Mouse (Mus musculus) kidney, embryonic 16.5 days (tissue): ENCODE results near the gene Idi1. TPM values are rescaled to one million over a fixed set of nuclear protein-coding genes. Genes with fewer than 3 reads are reported as not detected.

Experiments used
- ATAC-seq: fragments of 200-750 bp; cut with Nextera tagmentation; 2 replicates; pipeline ENCODE4 v1.8.0; 2017; ENCODE audit warnings: moderate TSS enrichment; ENCODE audit not compliant: low FRiP score, low TSS enrichment
- H3K27ac ChIP-seq: fragments of 300-500 bp; sonication (generic); 2 replicates; pipeline ENCODE4 v1.5.1; 2014; ENCODE audit warnings: low read length
- H3K27me3 ChIP-seq: fragments of 300-500 bp; sonication (generic); 2 replicates; pipeline ENCODE4 v1.6.1; 2014; ENCODE audit warnings: low read length, control low read depth, mixed read lengths; ENCODE audit not compliant: insufficient read depth
- H3K36me3 ChIP-seq: fragments of 300-500 bp; sonication (generic); 2 replicates; pipeline ENCODE4 v1.6.1; 2014; ENCODE audit warnings: low read length, control low read depth, mixed read lengths; ENCODE audit not compliant: insufficient read depth
- H3K4me1 ChIP-seq: fragments of 300-500 bp; sonication (generic); 2 replicates; pipeline ENCODE4 v1.6.1; 2014; ENCODE audit warnings: low read length, control low read depth, mixed read lengths; ENCODE audit not compliant: insufficient read depth
- H3K4me2 ChIP-seq: fragments of 300-500 bp; sonication (generic); replicated peaks from 2 replicates; pipeline ENCODE4 v1.6.1; 2014; ENCODE audit warnings: low read depth, low read length
- H3K4me3 ChIP-seq: fragments of 300-500 bp; sonication (generic); 2 replicates; pipeline ENCODE4 v1.5.1; 2014; ENCODE audit warnings: mild to moderate bottlenecking, low read length
- H3K9ac ChIP-seq: fragments of 300-500 bp; sonication (generic); replicated peaks from 2 replicates; pipeline ENCODE4 v1.6.1; 2014; ENCODE audit warnings: low read length
- H3K9me3 ChIP-seq: fragments of 300-500 bp; sonication (generic); 2 replicates; pipeline ENCODE4 v1.6.1; 2016; ENCODE audit warnings: low read length, control low read depth
- WGBS: fragments of 180-500 bp; shearing (Covaris S2); extraction: QIAGEN DNeasy Blood & Tissue Kit; methylation state at CpG from one replicate; pipeline ENCODE4 v1.1.7; 2014; 5-methylcytosine and 5-hydroxymethylcytosine counted together
- polyA plus RNA-seq: library from polyadenylated mRNA; unstranded; fragments of >200 nt; fragmentation: Nextera tagmentation; extraction: Ambion mirVana; gene quantifications from 2 replicates; pipeline ENCODE4 v1.2.1, GENCODE M21; 2015

Gene Idi1
- polyA plus RNA-seq, 1 experiment from 2014 or later, result 59.7 TPM

- H3K4me2 ChIP-seq, result no peak overlapping the region
- WGBS, result 96% methylated on average over 2 of the region's 2 CpGs
- H3K9me3 ChIP-seq, result no peaks in the 10 kb centered on the region
- peaks cover 17% of the 10 kb centered on the region for H3K36me3 ChIP-seq
- H3K27ac ChIP-seq, result no peak overlapping the region
- no peak overlapping the region for H3K9ac ChIP-seq
- no peak for ATAC-seq
- H3K4me3 ChIP-seq, result no peak overlapping the region
- H3K27me3 ChIP-seq, result no peaks in the 10 kb centered on the region
- H3K4me1 ChIP-seq, result no peaks in the 10 kb centered on the region
These were observed 30.5 kb upstream of the Idi1 start for GRCm38 (mm10) chr13:8854769-8855168.

DNA sequence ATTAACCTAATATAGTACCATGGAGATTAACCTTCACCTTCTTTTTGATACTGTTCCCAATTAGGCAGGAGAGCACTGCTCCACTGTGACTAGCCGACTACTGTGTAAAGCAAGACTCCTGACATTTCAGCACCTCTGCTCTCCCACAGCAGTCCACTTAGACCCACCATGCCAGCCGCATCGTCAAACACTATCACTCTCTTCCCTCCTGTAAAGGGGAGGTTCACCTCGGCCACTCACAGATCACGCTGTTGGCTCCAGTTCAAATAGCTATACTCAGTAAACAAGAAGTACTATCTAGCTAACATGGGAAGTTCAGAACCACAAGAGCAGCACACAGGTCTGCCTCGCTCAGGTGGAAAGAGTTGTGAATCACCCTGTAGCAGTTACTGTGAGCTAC is 26.8 kb upstream of the Idi1 start:
- no peak overlapping the region for H3K9ac ChIP-seq
- 92% methylated on average over 6 of the region's 6 CpGs for WGBS
- H3K4me1 ChIP-seq, result no peaks in the 10 kb centered on the region
- H3K36me3 ChIP-seq, result peaks cover 19% of the 10 kb centered on the region
- H3K27ac ChIP-seq, result no peak overlapping the region
- H3K4me2 ChIP-seq, result no peak overlapping the region
- no peaks in the 10 kb centered on the region for H3K9me3 ChIP-seq
- H3K4me3 ChIP-seq, result no peak overlapping the region
- no peaks in the 10 kb centered on the region for H3K27me3 ChIP-seq
- no peak for ATAC-seq

- Histone ChIP-seq H3K9me3 (no peaks in the 10 kb centered on the region), H3K4me2 (no peak overlapping the region), H3K4me3 (no peak overlapping the region), H3K36me3 (peaks cover 10% of the 10 kb centered on the region), H3K4me1 (no peaks in the 10 kb centered on the region), H3K9ac (no peak overlapping the region), H3K27me3 (no peaks in the 10 kb centered on the region), H3K27ac (no peak overlapping the region)
- WGBS, result 95% methylated on average over 9 of the region's 9 CpGs
- no peak for ATAC-seq
These were observed 24.4 kb upstream of the Idi1 start for GRCm38 (mm10) chr13:8860861-8861260.

- Histone ChIP-seq H3K4me2 (no peak overlapping the region), H3K9ac (no peak overlapping the region), H3K36me3 (peaks cover 11% of the 10 kb centered on the region), H3K4me1 (peaks cover 7% of the 10 kb centered on the region), H3K9me3 (no peaks in the 10 kb centered on the region), H3K4me3 (no peak overlapping the region), H3K27me3 (no peaks in the 10 kb centered on the region), H3K27ac (no peak overlapping the region)
- WGBS, result 88% methylated on average over 3 of the region's 3 CpGs
- ATAC-seq, result no peak
These were observed 20.3 kb upstream of the Idi1 start for GRCm38 (mm10) chr13:8864990-8865389.

- Histone ChIP-seq H3K9me3 (no peaks in the 10 kb centered on the region), H3K9ac (no peak overlapping the region), H3K27me3 (no peaks in the 10 kb centered on the region), H3K36me3 (0 out of 2 replicates have a peak, but pooled peaks cover 6% of the 10 kb centered on the region), H3K27ac (no peak overlapping the region), H3K4me3 (no peak overlapping the region), H3K4me1 (peaks cover 8% of the 10 kb centered on the region), H3K4me2 (no peak overlapping the region)
- 78% methylated on average over 7 of the region's 7 CpGs for WGBS
- ATAC-seq, result no peak
These were observed 18.7 kb upstream of the Idi1 start for GRCm38 (mm10) chr13:8866612-8867011.

- Histone ChIP-seq H3K27me3 (no peaks in the 10 kb centered on the region), H3K4me2 (peak overlapping the region; percentile 85), H3K27ac (no peak overlapping the region), H3K4me1 (peaks cover 8% of the 10 kb centered on the region), H3K36me3 (0 out of 2 replicates have a peak, but pooled peaks cover 6% of the 10 kb centered on the region), H3K9ac (peak overlapping the region; percentile 80), H3K9me3 (no peaks in the 10 kb centered on the region), H3K4me3 (peak overlapping the region; percentile 84)
- no peak for ATAC-seq
- 67% methylated on average over 5 of the region's 5 CpGs for WGBS
These were observed 15.6 kb upstream of the Idi1 start for GRCm38 (mm10) chr13:8869578-8870157.

- Histone ChIP-seq H3K4me2 (peak overlapping the region; percentile 85), H3K4me3 (peak overlapping the region; percentile 84), H3K4me1 (peaks cover 8% of the 10 kb centered on the region), H3K9me3 (no peaks in the 10 kb centered on the region), H3K27me3 (no peaks in the 10 kb centered on the region), H3K9ac (peak overlapping the region; percentile 80), H3K27ac (peak overlapping the region; percentile 95; the same call in 1 of the 2 replicates), H3K36me3 (0 out of 2 replicates have a peak, but pooled peaks cover 6% of the 10 kb centered on the region)
- 3% methylated on average over 9 of the region's 9 CpGs for WGBS
- ATAC-seq, result no peak
These were observed 15.2 kb upstream of the Idi1 start for GRCm38 (mm10) chr13:8870160-8870509.

DNA sequence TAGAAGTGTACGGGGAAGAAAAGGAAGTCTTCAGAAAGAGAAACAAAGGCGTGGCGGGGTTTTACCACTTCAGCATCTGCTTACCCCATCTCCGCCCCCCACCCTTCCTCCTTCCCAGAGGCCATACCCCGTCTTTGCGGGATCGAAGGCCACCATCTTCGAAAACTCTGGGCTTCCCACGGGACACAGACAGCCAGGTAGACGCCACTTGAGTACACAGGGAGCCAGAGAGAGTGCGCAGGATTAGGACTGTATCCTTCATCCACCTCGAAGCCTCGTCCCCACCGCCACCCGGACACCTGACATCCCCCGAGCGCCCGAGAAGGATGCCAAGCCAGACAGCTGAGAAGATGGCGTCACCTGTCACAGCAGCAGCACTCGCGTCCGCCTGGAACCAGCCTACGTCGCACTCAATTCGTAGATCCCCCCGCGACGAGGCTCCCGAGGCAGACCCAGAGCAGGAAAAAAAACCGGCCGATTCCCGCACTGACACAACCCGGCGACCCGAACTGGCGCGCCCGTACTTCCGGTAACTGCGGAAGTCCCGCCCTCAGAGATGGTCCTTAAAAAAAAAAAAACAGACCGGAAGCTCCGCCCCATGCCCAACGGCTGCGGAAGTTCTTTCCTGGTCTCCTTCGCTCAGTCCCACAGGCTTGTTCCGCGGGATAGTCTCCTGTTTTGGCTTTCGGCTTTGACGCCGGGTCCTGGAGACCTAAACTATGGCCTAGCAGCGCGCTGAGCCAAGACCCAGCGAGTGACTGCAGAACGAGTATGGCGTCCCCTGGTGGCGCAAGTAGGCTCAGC is 14.6 kb upstream of the Idi1 start:
- WGBS, result under 1% methylated on average over 57 of the region's 57 CpGs
- H3K9me3 ChIP-seq, result no peaks in the 10 kb centered on the region
- peak overlapping the region; percentile 85 for H3K4me2 ChIP-seq
- H3K4me1 ChIP-seq, result peaks cover 8% of the 10 kb centered on the region
- ATAC-seq, result peak; percentile 96
- peak overlapping the region; percentile 95 for H3K27ac ChIP-seq
- peak overlapping the region; percentile 84 for H3K4me3 ChIP-seq
- H3K9ac ChIP-seq, result peak overlapping the region; percentile 80
- 0 out of 2 replicates have a peak, but pooled peaks cover 6% of the 10 kb centered on the region for H3K36me3 ChIP-seq
- no peaks in the 10 kb centered on the region for H3K27me3 ChIP-seq

- ATAC-seq, result peak; percentile 89
- Histone ChIP-seq H3K36me3 (0 out of 2 replicates have a peak, but pooled peaks cover 6% of the 10 kb centered on the region), H3K9me3 (no peaks in the 10 kb centered on the region), H3K27me3 (no peaks in the 10 kb centered on the region), H3K9ac (peak within 1 kb of the TSS; percentile 80), H3K27ac (peak within 1 kb of the TSS; percentile 95), H3K4me2 (peak within 1 kb of the TSS; percentile 85), H3K4me1 (peaks cover 8% of the 10 kb centered on the region), H3K4me3 (peak within 1 kb of the TSS; percentile 84)
- WGBS, result 1% methylated on average over 18 of the region's 18 CpGs
These were observed 13.9 kb upstream of the Idi1 start, which contains the start of gene Wdr37 for GRCm38 (mm10) chr13:8871314-8871962. Gene Wdr37, minus strand, starts transcription at chr13:8871909.
